Mouse (Mus musculus): ENCODE data around the gene Mmp7.
A peak's percentile ranks its signal among the peaks of the same experiment; 100 is the strongest.

Mmp7 gene

DNA sequence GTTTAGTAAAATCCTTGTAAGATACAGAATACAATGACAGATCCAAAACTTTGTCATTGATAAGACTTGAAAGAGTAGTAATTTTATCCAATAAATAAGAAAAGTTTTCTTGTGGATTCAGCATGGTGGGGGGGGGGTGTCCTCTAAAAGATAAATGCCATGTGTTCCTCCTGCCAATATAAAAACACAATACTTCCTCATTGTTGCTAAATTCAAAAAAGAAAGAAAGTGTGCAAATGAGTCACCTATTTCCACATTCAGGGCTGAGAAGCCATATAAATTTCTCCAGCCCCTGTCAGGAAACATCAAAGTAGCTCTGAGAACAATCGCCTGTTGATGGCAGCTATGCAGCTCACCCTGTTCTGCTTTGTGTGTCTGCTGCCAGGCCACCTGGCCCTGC, at the start of gene Mmp7:
Gene Mmp7, plus strand, starts transcription at position 301 of the 400 bp plus-strand sequence.
- DNase-seq (ENCODE audit: low read depth) = no peak

- no peak for DNase-seq (ENCODE audit: low read depth)
Observed at GRCm38 (mm10) chr9:7647901-7648300, 44.0 kb upstream of the Mmp7 start.

- no peak for DNase-seq (ENCODE audit: low read depth)
Observed at GRCm38 (mm10) chr9:7650397-7651180, 41.3 kb upstream of the Mmp7 start.

GRCm38 (mm10) chr9:7652351-7653085, 39.4 kb upstream of the Mmp7 start:
- no peak for DNase-seq (ENCODE audit: low read depth)

GRCm38 (mm10) chr9:7657946-7658345, 33.9 kb upstream of the Mmp7 start:
- DNase-seq (ENCODE audit: low read depth) = no peak

- DNase-seq (ENCODE audit: low read depth) = no peak
Observed at GRCm38 (mm10) chr9:7659469-7660020, 32.3 kb upstream of the Mmp7 start.

- DNase-seq (ENCODE audit: low read depth) = no peak
Observed at GRCm38 (mm10) chr9:7661371-7661770, 30.5 kb upstream of the Mmp7 start.

DNA sequence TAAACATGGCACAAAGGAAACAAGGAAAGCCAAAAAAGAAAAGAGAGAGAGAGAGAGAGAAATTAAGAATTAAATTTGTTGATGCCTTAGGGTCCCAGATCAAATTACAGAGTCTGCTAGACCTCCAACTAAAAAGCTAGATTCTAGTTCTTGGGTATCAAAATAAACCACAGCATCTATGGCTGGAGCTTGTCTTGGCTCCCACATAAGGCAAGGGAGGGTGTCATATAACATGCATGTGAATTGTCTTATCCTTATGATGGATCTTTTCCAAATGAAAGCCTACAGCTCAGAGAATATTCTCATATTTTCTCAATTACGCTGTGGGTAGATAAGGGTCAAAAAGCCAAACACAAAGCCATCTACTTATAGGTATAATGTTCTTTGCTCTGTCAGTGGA, 22.2 kb upstream of the Mmp7 start:
- DNase-seq (ENCODE audit: low read depth) = no peak

DNA sequence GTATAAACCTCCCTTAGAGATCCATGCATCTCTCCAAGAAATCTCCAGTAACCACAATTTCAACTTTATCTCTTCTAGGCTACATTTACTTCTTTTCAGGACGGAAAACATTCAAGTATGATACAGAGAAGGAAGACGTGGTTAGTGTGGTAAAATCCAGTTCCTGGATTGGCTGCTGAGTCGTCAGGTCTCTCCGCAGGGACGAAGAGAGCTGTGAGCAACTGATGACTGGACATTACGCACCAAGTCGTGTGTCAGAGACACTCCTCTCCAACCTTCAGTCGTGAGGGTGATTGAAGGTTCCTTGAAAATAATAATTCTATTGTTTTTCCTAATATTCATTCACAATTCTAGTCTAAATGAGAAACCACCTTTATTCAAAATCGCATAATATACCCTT, 18.9 kb upstream of the Mmp7 start:
- DNase-seq (ENCODE audit: low read depth) = no peak

- DNase-seq (ENCODE audit: low read depth) = no peak
Observed at GRCm38 (mm10) chr9:7678154-7678837, 13.6 kb upstream of the Mmp7 start.

- no peak for DNase-seq (ENCODE audit: low read depth)
Observed at GRCm38 (mm10) chr9:7682081-7682618, 9.7 kb upstream of the Mmp7 start.

GRCm38 (mm10) chr9:7686024-7686423, 5.9 kb upstream of the Mmp7 start:
- DNase-seq (ENCODE audit: low read depth) = no peak

DNA sequence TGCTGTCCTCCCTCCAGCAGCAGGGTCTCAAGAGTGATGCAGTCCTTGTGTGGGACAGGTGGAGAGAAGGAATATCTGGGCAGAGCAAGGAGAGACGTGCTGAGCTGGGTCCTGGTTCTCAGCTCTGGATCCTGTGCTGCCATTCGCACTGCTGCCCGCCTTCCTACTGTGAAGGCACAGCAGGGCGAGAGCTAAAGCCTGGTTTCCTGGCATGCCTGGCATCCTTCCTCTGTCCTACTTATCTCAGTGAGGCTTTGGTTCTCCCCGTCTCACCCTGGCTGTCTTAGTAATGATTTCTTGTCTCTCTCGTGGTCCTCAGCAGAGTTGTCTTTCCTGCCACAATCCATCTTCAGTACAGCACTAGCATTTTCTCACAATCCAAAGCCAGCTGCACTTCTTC, 2.1 kb upstream of the Mmp7 start:
- DNase-seq (ENCODE audit: low read depth) = no peak

- no peak for DNase-seq (ENCODE audit: low read depth)
Observed at GRCm38 (mm10) chr9:7693961-7694360, 2.1 kb downstream of the Mmp7 start.

DNA sequence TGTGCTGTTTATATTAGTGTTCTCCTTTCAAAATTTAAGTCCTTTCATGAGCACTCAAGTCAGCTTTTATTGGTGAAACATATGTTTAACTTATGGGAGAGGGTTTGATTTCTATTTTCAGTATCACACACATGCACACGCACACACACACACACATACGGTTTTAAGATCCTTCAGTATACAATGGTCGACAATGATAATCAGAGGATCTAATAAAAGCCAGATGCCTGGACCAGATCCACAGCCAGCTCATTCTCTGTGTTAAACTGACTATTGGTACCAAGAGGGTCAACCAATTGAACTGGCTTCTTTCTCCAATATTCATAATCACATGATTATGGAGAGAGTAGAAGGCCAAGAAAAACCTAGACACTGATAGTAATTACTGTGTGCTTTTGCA, 3.8 kb downstream of the Mmp7 start:
- no peak for DNase-seq (ENCODE audit: low read depth)

DNA sequence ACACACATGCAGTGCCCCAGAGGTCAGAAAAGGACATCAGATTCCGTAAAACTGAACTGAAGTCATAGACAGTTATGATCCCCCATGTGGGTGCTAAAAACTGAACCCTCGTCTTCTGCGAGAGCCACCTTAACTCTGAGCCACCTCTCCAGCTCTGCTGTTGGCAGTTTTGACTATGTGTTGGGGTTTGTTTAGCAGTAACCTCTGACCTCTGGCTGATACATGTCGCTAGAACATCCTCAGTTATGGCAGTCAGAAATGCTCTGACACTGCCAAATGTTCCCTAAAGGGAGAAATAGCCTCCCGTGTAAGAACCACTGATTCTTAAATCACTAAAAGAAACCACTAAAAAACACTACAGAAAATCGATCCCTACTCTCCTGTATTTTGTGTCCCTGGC, 16.8 kb downstream of the Mmp7 start:
- no peak for DNase-seq (ENCODE audit: low read depth)

- no peak for DNase-seq (ENCODE audit: low read depth)
Observed at GRCm38 (mm10) chr9:7711196-7711595, 19.3 kb downstream of the Mmp7 start.

- peak; percentile 56 for DNase-seq (ENCODE audit: low read depth)
Observed at GRCm38 (mm10) chr9:7714062-7714907, 22.4 kb downstream of the Mmp7 start.

- DNase-seq (ENCODE audit: low read depth) = no peak
Observed at GRCm38 (mm10) chr9:7714908-7715175, 23.0 kb downstream of the Mmp7 start.

DNA sequence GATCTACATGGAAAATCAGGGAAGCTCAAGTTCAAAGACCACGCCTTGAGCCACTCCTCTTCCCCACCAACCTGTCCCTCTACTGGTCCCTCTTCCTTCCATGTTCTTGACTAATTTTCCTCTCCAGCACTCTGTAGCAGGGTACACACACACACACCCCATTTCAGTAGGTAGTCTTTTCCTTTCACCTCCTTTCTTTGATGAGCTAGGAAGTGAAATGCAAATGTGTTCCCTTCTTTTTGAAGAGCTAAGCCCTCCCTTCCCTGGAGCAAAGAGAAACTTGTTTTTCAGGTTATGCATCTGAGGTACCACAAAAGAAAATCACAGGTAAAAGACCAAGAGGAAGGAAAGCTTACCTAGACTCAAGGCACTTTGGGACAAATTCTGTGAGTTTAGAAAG, 29.7 kb downstream of the Mmp7 start:
- no peak for DNase-seq (ENCODE audit: low read depth)

DNA sequence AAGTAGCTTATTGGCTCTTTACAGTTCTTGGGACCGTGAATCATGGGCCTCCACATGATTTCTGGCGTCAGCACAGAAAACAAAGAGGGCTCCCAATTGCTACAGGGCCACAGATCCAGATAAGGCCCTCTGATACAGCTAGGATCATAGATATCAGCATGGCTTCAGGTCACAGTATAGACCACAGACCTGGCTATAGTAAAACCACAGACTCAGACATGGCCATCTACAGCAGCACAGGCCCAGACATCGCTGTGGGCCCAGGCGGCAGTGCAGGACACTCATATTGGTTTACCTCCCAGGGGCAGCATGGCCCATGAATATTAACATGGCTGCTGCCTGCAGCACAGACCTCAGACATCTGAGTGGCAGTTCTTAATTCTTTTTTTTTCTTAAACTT, 37.1 kb downstream of the Mmp7 start:
- no peak for DNase-seq (ENCODE audit: low read depth)

DNA sequence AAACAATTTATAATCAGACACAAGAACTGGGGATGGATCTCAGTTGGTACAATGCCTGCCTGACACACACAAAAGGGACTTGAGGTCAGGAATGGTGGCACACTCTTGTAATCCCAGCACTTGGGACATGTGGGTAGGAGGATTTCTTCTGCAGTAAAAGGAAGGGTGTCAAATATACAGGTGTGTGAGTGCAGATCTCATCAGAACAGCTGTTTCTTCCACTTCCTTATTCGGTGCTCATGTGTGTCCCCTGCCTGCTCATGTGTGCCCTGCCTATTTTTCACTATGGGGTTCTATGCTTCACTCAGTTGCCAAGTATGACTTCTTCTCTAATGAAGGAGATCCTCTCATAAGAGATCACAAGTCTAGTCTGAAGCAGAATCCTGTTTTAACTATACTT, 50.8 kb downstream of the Mmp7 start:
- DNase-seq (ENCODE audit: low read depth) = no peak
